Mouse (Mus musculus) heart, adult 9 months (tissue): ENCODE data around the gene Ubqln1.
A peak's percentile ranks its signal among the peaks of the same experiment; 100 is the strongest.
"Not testable (repeated sequence)": the region's sequence is repeated elsewhere in the genome, so short reads cannot be mapped to it uniquely, and the experiment has no call there.

ENCODE experiments used
- DNase-seq, 2 experiments: peaks; one replicate each; pipeline ENCODE4 v3.0.0; 2022; ENCODE audit warnings: low spot score in 2 of 2

The Ubqln1 gene

GRCm38 (mm10) chr13:58156031-58156430, 59.4 kb downstream of the Ubqln1 start:
- DNase-seq, result no peak

GRCm38 (mm10) chr13:58150442-58150841, 65.0 kb downstream of the Ubqln1 start:
- DNase-seq, result no peak

GRCm38 (mm10) chr13:58149629-58150028, 65.8 kb downstream of the Ubqln1 start:
- DNase-seq, result no peak

GRCm38 (mm10) chr13:58149033-58149558, 66.4 kb downstream of the Ubqln1 start:
- DNase-seq, result peak in 1 of 2 experiments; percentile 23

- peak; percentile 21 to 22 for DNase-seq
Measured at GRCm38 (mm10) chr13:58148256-58148831, 67.1 kb downstream of the Ubqln1 start.

- no peak for DNase-seq
Measured at GRCm38 (mm10) chr13:58147760-58148159, 67.7 kb downstream of the Ubqln1 start.

- DNase-seq, result not testable (repeated sequence)
Measured at GRCm38 (mm10) chr13:58146603-58147002, 68.8 kb downstream of the Ubqln1 start.

- no peak for DNase-seq
Measured at GRCm38 (mm10) chr13:58131692-58132091, 83.8 kb downstream of the Ubqln1 start.

- no peak for DNase-seq
Measured at GRCm38 (mm10) chr13:58129687-58130246, 85.7 kb downstream of the Ubqln1 start.

GRCm38 (mm10) chr13:58128768-58129671, 86.4 kb downstream of the Ubqln1 start:
- DNase-seq, result peak; percentile 96 to 97

GRCm38 (mm10) chr13:58128396-58128767, 87.1 kb downstream of the Ubqln1 start, which contains the start of gene Hnrnpa0:
Hnrnpa0 (minus strand) TSS chr13:58128556.
- DNase-seq, result peak; percentile 92 to 93

GRCm38 (mm10) chr13:58127766-58128361, 87.6 kb downstream of the Ubqln1 start:
- peak in 1 of 2 experiments; percentile 20 for DNase-seq

- no peak for DNase-seq
Measured at GRCm38 (mm10) chr13:58126862-58127765, 88.3 kb downstream of the Ubqln1 start.
